Mouse (Mus musculus): ENCODE data around the gene Cdca4. TPM values are rescaled to one million over a fixed set of nuclear protein-coding genes. Genes with fewer than 3 reads are reported as not detected.

Gene Cdca4
- 15.5 to 32.2 TPM (median 18.8 TPM) in 3 replicates for total RNA-seq (2017)

GRCm38 (mm10) chr12:112829244-112829864 lies at the start of gene Cdca4:
Gene Cdca4, minus strand, starts transcription at chr12:112829423.
- peak; percentile 88 for ATAC-seq (replicated peaks; ENCODE audit: insufficient number of reproducible peaks, low FRiP score, low TSS enrichment, poor library complexity, severe bottlenecking)

GRCm38 (mm10) chr12:112877607-112878020 lies 48.4 kb upstream of the Cdca4 start:
- ATAC-seq (replicated peaks; ENCODE audit: insufficient number of reproducible peaks, low FRiP score, low TSS enrichment, poor library complexity, severe bottlenecking): no peak

- no peak for ATAC-seq (replicated peaks; ENCODE audit: insufficient number of reproducible peaks, low FRiP score, low TSS enrichment, poor library complexity, severe bottlenecking)
These were observed 47.9 kb upstream of the Cdca4 start for GRCm38 (mm10) chr12:112877073-112877576.

- ATAC-seq (replicated peaks; ENCODE audit: insufficient number of reproducible peaks, low FRiP score, low TSS enrichment, poor library complexity, severe bottlenecking): no peak
These were observed 47.3 kb upstream of the Cdca4 start for GRCm38 (mm10) chr12:112876332-112877072.

- peak; percentile 48 for ATAC-seq (replicated peaks; ENCODE audit: insufficient number of reproducible peaks, low FRiP score, low TSS enrichment, poor library complexity, severe bottlenecking)
These were observed 46.2 kb upstream of the Cdca4 start for GRCm38 (mm10) chr12:112875225-112876013.

GRCm38 (mm10) chr12:112874199-112874598 lies 45.0 kb upstream of the Cdca4 start:
- no peak for ATAC-seq (replicated peaks; ENCODE audit: insufficient number of reproducible peaks, low FRiP score, low TSS enrichment, poor library complexity, severe bottlenecking)

GRCm38 (mm10) chr12:112873452-112874190 lies 44.4 kb upstream of the Cdca4 start:
- peak; percentile 60 for ATAC-seq (replicated peaks; ENCODE audit: insufficient number of reproducible peaks, low FRiP score, low TSS enrichment, poor library complexity, severe bottlenecking)

- ATAC-seq (replicated peaks; ENCODE audit: insufficient number of reproducible peaks, low FRiP score, low TSS enrichment, poor library complexity, severe bottlenecking): no peak
These were observed 43.8 kb upstream of the Cdca4 start for GRCm38 (mm10) chr12:112872991-112873390.

GRCm38 (mm10) chr12:112871272-112871671 lies 42.0 kb upstream of the Cdca4 start:
- ATAC-seq (replicated peaks; ENCODE audit: insufficient number of reproducible peaks, low FRiP score, low TSS enrichment, poor library complexity, severe bottlenecking): no peak

GRCm38 (mm10) chr12:112870775-112871174 lies 41.6 kb upstream of the Cdca4 start:
- peak; percentile 58 for ATAC-seq (replicated peaks; ENCODE audit: insufficient number of reproducible peaks, low FRiP score, low TSS enrichment, poor library complexity, severe bottlenecking)

- no peak for ATAC-seq (replicated peaks; ENCODE audit: insufficient number of reproducible peaks, low FRiP score, low TSS enrichment, poor library complexity, severe bottlenecking)
These were observed 40.6 kb upstream of the Cdca4 start for GRCm38 (mm10) chr12:112869783-112870204.

GRCm38 (mm10) chr12:112868178-112869087 lies 39.2 kb upstream of the Cdca4 start, which contains the start of gene Gpr132:
Gene Gpr132, minus strand, starts transcription at chr12:112868228.
- no peak for ATAC-seq (replicated peaks; ENCODE audit: insufficient number of reproducible peaks, low FRiP score, low TSS enrichment, poor library complexity, severe bottlenecking)

GRCm38 (mm10) chr12:112867106-112867674 lies 38.0 kb upstream of the Cdca4 start:
- ATAC-seq (replicated peaks; ENCODE audit: insufficient number of reproducible peaks, low FRiP score, low TSS enrichment, poor library complexity, severe bottlenecking): peak; percentile 52

- ATAC-seq (replicated peaks; ENCODE audit: insufficient number of reproducible peaks, low FRiP score, low TSS enrichment, poor library complexity, severe bottlenecking): no peak
These were observed 37.4 kb upstream of the Cdca4 start for GRCm38 (mm10) chr12:112866467-112867080.

- peak; percentile 64 for ATAC-seq (replicated peaks; ENCODE audit: insufficient number of reproducible peaks, low FRiP score, low TSS enrichment, poor library complexity, severe bottlenecking)
These were observed 35.6 kb upstream of the Cdca4 start for GRCm38 (mm10) chr12:112864804-112865203.

- no peak for ATAC-seq (replicated peaks; ENCODE audit: insufficient number of reproducible peaks, low FRiP score, low TSS enrichment, poor library complexity, severe bottlenecking)
These were observed 32.7 kb upstream of the Cdca4 start for GRCm38 (mm10) chr12:112861911-112862321.

- ATAC-seq (replicated peaks; ENCODE audit: insufficient number of reproducible peaks, low FRiP score, low TSS enrichment, poor library complexity, severe bottlenecking): peak; percentile 75
These were observed 31.5 kb upstream of the Cdca4 start for GRCm38 (mm10) chr12:112860765-112861164.

Measured in monocyte, adult 5-6 weeks (primary cell).